Mouse (Mus musculus) adipocyte (in vitro differentiated cells): ENCODE results near the gene Psma1.

ENCODE experiments used
- DNase-seq: peaks from one replicate; pipeline ENCODE4 v3.0.0-alpha.2; 2016; ENCODE audit warnings: low spot score

The Psma1 gene

DNA sequence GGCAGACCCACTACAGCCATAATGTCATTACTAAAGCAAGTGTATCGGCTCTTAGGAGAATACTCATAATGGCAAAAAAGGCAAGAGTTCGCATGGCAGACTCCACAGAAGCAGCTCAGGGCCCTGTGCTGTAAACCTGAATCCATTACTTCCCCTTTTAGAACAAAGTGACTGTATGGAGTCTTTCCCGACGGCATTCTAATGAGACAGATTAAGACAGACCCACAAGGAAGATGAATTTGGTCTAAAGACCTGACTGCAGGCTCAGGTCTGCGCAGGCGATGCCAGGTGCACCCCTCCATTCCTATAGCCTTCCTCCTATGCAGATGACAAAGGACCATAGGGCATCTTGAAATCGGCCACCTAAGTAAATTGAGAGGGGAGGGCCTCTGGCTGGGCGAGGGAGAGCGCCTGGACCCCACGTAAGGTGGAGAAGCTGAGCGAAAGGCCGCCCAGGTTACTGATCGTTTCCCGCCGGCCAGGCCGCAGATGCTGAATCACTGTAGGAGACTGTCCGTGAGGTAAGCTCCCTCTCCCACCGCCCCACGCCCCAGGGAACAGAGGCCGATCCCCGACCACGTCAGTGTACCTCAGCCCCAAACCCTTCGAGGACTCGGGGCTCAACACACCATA is 430 bp downstream of the Psma1 start:
- DNase-seq: no peak

GRCm38 (mm10) chr7:114268446-114268845 is 7.5 kb downstream of the Psma1 start:
- no peak for DNase-seq

DNA sequence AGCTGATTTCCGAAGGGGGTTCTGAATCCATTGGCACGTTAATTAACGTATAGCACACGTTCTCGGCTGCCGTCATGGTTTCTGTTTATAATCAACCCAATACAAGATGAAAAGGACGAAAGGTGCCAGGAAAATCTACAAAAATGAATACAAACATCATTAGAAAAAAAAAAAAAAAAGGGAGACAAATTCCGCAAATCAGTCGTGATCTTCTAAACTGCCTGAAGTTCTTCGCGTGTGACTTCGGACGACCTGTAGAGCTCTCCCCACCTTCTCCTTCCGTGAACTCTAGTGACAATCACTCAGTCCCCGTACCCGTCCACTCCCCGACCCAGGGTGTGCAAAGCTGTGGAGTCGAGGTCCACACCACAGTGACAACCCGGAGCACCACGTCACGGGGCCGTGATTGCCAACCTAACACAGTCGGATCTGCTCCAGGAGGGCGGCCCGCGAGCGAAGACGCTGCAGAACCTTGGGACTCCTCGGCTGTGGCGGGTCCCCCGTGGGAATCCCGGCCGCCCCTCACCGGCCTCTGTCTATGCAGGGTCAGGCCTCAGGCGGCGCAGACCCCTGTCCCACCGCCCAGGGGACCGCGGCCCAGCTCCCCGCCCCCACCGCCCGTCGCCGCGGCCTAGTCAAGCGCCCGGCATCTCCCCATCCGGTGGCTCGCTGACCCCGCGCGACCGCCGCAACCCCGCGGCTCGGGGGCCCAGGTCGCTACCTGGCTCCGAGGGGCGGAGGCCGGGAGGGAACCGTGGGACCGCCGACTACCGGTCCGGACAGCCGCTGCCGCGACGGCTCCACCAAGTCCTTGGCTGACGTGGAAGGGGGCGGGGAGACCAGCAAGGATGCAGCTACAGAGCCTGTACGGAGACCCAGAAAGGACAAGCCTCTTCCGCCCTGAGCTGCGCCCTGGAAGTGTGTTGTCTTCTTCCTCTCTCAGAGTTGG is 21.8 kb downstream of the Psma1 start, which contains the start of gene Copb1:
Copb1 (minus strand) TSS at position 827 of the 949 bp plus-strand sequence.
- DNase-seq: peak; percentile 89

- DNase-seq: no peak
Observed at GRCm38 (mm10) chr7:114251684-114252083, 24.2 kb downstream of the Psma1 start.

- DNase-seq: no peak
Observed at GRCm38 (mm10) chr7:114233980-114234379, 41.9 kb downstream of the Psma1 start.

- DNase-seq: no peak
Observed at GRCm38 (mm10) chr7:114232982-114233381, 42.9 kb downstream of the Psma1 start.

GRCm38 (mm10) chr7:114231857-114232256 is 44.1 kb downstream of the Psma1 start:
- DNase-seq: no peak

DNA sequence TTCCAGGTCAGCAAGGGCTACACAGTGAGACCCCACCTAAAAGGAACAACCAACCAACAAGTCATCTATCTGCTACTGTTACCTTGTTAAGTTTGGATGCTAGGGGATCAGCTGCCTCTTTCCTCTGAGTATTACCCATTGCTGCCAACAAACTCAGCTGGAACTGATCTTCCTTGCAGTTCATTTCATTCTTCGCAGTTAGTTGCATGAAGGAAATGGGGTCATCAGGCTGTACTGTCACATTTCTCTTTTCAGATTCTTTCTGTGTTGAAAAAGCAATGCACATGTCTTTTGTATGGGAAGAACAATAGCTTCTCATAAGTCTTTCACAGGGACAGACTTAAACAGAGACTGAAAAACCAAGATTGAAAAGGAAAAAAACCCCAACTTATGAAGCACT is 49.4 kb downstream of the Psma1 start:
- DNase-seq: no peak

DNA sequence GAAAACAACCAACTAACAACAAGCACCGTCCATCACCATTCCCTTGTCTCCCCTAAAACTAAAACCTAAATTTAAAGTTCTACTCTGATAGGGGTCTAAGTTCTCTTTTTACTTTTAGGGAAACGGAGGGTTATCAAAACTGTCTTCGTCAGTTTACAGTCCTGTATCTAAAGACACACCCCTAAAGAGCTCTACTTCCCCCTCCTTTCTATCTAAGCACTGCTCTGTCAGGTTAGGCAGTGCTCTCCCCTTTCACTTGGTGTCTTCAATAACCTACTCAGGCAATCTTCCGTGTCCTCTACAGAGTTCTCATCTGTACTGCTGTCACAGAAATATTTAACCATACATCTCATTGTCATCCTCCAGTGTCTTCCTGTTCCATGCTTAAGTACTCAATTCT is 55.5 kb downstream of the Psma1 start:
- no peak for DNase-seq

- DNase-seq: no peak
Observed at GRCm38 (mm10) chr7:114216908-114217307, 59.0 kb downstream of the Psma1 start.
